Mouse (Mus musculus): ENCODE results near the gene Fam174b. TPM values are rescaled to one million over a fixed set of nuclear protein-coding genes. Genes with fewer than 3 reads are reported as not detected.
A peak's percentile ranks its signal among the peaks of the same experiment; 100 is the strongest.

Gene Fam174b
- total and polyA plus RNA-seq, 3 experiments: 1.4 to 1.7 TPM; not detected in 1

DNA sequence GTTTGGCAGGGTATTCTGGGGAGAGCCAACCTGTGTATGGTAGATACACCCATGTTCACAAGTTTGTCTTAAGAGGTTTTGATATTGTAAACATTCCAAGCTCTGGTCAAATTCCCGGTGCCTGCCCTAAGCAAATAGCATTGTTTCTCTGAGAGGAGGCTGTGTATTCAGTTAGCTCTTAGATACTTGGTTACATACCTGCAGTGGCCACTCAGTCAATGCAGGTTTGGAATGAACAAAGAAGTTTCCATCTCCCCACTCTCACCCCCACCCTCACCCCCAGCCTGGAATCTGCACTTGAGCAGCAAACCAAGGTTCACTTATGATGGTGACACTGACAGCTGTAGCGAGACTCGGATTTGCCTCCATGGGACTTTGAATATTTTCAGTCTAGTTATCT, 52.5 kb downstream of the Fam174b start:
- no peaks in the 10 kb centered on the region for H3K4me1 ChIP-seq (ENCODE audit: control insufficient read depth in 1 of 2, insufficient read depth in 2 of 2, low read length in 2 of 2)
- no peak overlapping the region for H3K4me3 ChIP-seq (ENCODE audit: control insufficient read depth in 1 of 2, insufficient read depth in 1 of 2, low read depth in 2 of 2, low read length in 2 of 2)
- DNase-seq (ENCODE audit: low read depth, low spot score): no peak
- peaks cover 7 to 11% of the 10 kb centered on the region in 2 experiments for H3K27me3 ChIP-seq (ENCODE audit: control insufficient read depth in 1 of 2, insufficient read depth in 2 of 2, low read length in 2 of 2)
- TF ChIP-seq MAFK (IDR thresholded peaks at IDR 0.05; ENCODE audit: borderline replicate concordance, low read depth, low read length) (no peak), RAD21 (IDR thresholded peaks at IDR 0.05; ENCODE audit: low read depth, low read length) (no peak), GABPA (IDR thresholded peaks at IDR 0.05; ENCODE audit: low read depth, low read length) (no peak), MXI1 (IDR thresholded peaks at IDR 0.05; ENCODE audit: low read depth, low read length) (no peak), USF2 (IDR thresholded peaks at IDR 0.05; ENCODE audit: borderline replicate concordance in 1 of 2, insufficient read depth in 1 of 2, low read depth in 1 of 2, low read length in 2 of 2) (no peak), MEF2A (IDR thresholded peaks at IDR 0.05; ENCODE audit: extremely low read depth, insufficient replicate concordance, low read depth, low read length, poor library complexity, severe bottlenecking) (no peak), TCF12 (IDR thresholded peaks at IDR 0.05; ENCODE audit: low read depth, low read length) (no peak), ZMIZ1 (IDR thresholded peaks at IDR 0.05; ENCODE audit: low read depth, low read length) (no peak), E2F4 (IDR thresholded peaks at IDR 0.05; ENCODE audit: borderline replicate concordance, low read depth, low read length) (no peak), UBTF (IDR thresholded peaks at IDR 0.05; ENCODE audit: borderline replicate concordance, insufficient read depth, low read depth, low read length) (no peak), NRF1 (IDR thresholded peaks at IDR 0.05; ENCODE audit: insufficient read depth, low read depth, low read length, poor library complexity, severe bottlenecking) (no peak), ETS1 (IDR thresholded peaks at IDR 0.05; ENCODE audit: low read depth, low read length) (no peak), CHD2 (IDR thresholded peaks at IDR 0.05; ENCODE audit: low read length) (no peak), MAX (IDR thresholded peaks at IDR 0.05; ENCODE audit: low read length) (no peak), ZC3H11A (IDR thresholded peaks at IDR 0.05; ENCODE audit: low read depth, low read length) (no peak), BHLHE40 (IDR thresholded peaks at IDR 0.05; ENCODE audit: borderline replicate concordance, low read depth, low read length) (no peak), POLR2A (IDR thresholded peaks at IDR 0.05; ENCODE audit: control insufficient read depth in 1 of 2, insufficient read depth in 1 of 2, low read depth in 1 of 2, low read length in 2 of 2, poor library complexity in 1 of 2) (no peak), MYB (IDR thresholded peaks at IDR 0.05; ENCODE audit: low read depth, low read length) (no peak), RCOR1 (IDR thresholded peaks at IDR 0.05; ENCODE audit: low read depth, low read length) (no peak), SIN3A (IDR thresholded peaks at IDR 0.05; ENCODE audit: low read length) (no peak)
- no peaks in the 10 kb centered on the region for H3K79me2 ChIP-seq (ENCODE audit: control insufficient read depth, insufficient read depth, low read length, poor library complexity)
- no peaks in the 10 kb centered on the region for H3K9me3 ChIP-seq (replicated peaks; ENCODE audit: insufficient read depth, low read length)
- no peaks in the 10 kb centered on the region for H3K36me3 ChIP-seq (ENCODE audit: control insufficient read depth in 1 of 2, insufficient read depth in 2 of 2, low read length in 2 of 2)
- no peak overlapping the region for H3K9ac ChIP-seq (ENCODE audit: control insufficient read depth, low read depth, low read length, poor library complexity, severe bottlenecking)
- no peak overlapping the region for H3K27ac ChIP-seq (ENCODE audit: control insufficient read depth, low read depth, low read length)

DNA sequence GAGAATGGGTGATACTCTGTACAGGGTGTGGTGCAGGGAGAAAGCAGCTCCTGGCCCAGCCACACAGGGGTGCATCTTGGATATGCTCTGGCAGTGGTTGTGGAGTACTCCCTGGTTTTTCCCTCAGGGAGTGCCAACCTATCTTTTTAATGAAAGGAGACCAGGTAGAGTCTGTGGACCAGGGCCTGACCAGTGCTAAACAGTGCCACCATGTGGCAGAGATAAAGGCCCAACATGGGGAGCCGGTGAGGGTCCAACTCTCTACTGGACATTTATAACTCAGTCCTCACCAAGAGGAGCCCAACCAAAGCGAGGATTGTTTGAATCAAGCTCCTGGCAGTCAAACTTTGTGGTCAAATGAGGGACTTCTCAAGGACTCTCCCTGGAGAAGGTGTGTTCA, 69.2 kb downstream of the Fam174b start:
- Histone ChIP-seq H3K9me3 (replicated peaks; ENCODE audit: insufficient read depth, low read length) (no peaks in the 10 kb centered on the region), H3K79me2 (ENCODE audit: control insufficient read depth, insufficient read depth, low read length, poor library complexity) (no peaks in the 10 kb centered on the region), H3K4me3 (ENCODE audit: control insufficient read depth in 1 of 2, insufficient read depth in 1 of 2, low read depth in 2 of 2, low read length in 2 of 2) (no peak overlapping the region), H3K27ac (ENCODE audit: control insufficient read depth, low read depth, low read length) (no peak overlapping the region), H3K4me1 (ENCODE audit: control insufficient read depth in 1 of 2, insufficient read depth in 2 of 2, low read length in 2 of 2) (peaks cover 0 to 6% of the 10 kb centered on the region in 2 experiments; a peak in 2 of 4 replicates), H3K9ac (ENCODE audit: control insufficient read depth, low read depth, low read length, poor library complexity, severe bottlenecking) (no peak overlapping the region), H3K27me3 (ENCODE audit: control insufficient read depth in 1 of 2, insufficient read depth in 2 of 2, low read length in 2 of 2) (peaks cover 3 to 8% of the 10 kb centered on the region in 2 experiments; a peak in 2 of 4 replicates), H3K36me3 (ENCODE audit: control insufficient read depth in 1 of 2, insufficient read depth in 2 of 2, low read length in 2 of 2) (peaks cover 0 to 4% of the 10 kb centered on the region in 2 experiments; a peak in 1 of 4 replicates)
- DNase-seq (ENCODE audit: low read depth, low spot score): no peak
- peak; percentile 38 for TF ChIP-seq RAD21 (IDR thresholded peaks at IDR 0.05; ENCODE audit: low read depth, low read length)
- TF ChIP-seq ZC3H11A (IDR thresholded peaks at IDR 0.05; ENCODE audit: low read depth, low read length): peak; percentile 42; the same call in 1 of the 2 replicates
- TF ChIP-seq SIN3A (IDR thresholded peaks at IDR 0.05; ENCODE audit: low read length): no peak
- TF ChIP-seq MYC (IDR thresholded peaks at IDR 0.05; ENCODE audit: low read depth, low read length): no peak
- no peak for TF ChIP-seq MAZ (IDR thresholded peaks at IDR 0.05; ENCODE audit: low read depth, low read length)
- TF ChIP-seq TCF12 (IDR thresholded peaks at IDR 0.05; ENCODE audit: low read depth, low read length): no peak
- TF ChIP-seq EP300 (IDR thresholded peaks at IDR 0.05; ENCODE audit: low read depth in 1 of 2, low read length in 2 of 2): no peak
- TF ChIP-seq ZNF384 (IDR thresholded peaks at IDR 0.05; ENCODE audit: low read depth, low read length): no peak
- no peak for TF ChIP-seq POLR2AphosphoS5 (IDR thresholded peaks at IDR 0.05; ENCODE audit: borderline replicate concordance, low read depth, low read length)
- no peak for TF ChIP-seq ZMIZ1 (IDR thresholded peaks at IDR 0.05; ENCODE audit: low read depth, low read length)
- TF ChIP-seq MEF2A (IDR thresholded peaks at IDR 0.05; ENCODE audit: extremely low read depth, insufficient replicate concordance, low read depth, low read length, poor library complexity, severe bottlenecking): no peak
- TF ChIP-seq TAL1 (IDR thresholded peaks at IDR 0.05; ENCODE audit: low read length): no peak
- no peak for TF ChIP-seq TBP (IDR thresholded peaks at IDR 0.05; ENCODE audit: low read depth, low read length)
- peak; percentile 57 for TF ChIP-seq SMC3 (IDR thresholded peaks at IDR 0.05; ENCODE audit: low read depth, low read length)
- TF ChIP-seq ZKSCAN1 (IDR thresholded peaks at IDR 0.05; ENCODE audit: low read depth, low read length): no peak
- no peak for TF ChIP-seq GABPA (IDR thresholded peaks at IDR 0.05; ENCODE audit: low read depth, low read length)
- no peak for TF ChIP-seq JUND (IDR thresholded peaks at IDR 0.05; ENCODE audit: low read depth, low read length)
